Mouse (Mus musculus) embryonic facial prominence, embryonic 13.5 days (tissue): ENCODE measurements around the gene 4930558K02Rik. TPM values are rescaled to one million over a fixed set of nuclear protein-coding genes. Genes with fewer than 3 reads are reported as not detected.

Experiments
- ATAC-seq: fragments of 200-750 bp; cut with Nextera tagmentation; 2 replicates; pipeline ENCODE4 v1.8.0; 2017; ENCODE audit warnings: low read depth; ENCODE audit not compliant: insufficient number of reproducible peaks, insufficient read depth, low FRiP score, low TSS enrichment
- H3K27ac ChIP-seq: fragments of 300-500 bp; sonication (generic); 2 replicates; pipeline ENCODE4 v1.5.1; 2015; ENCODE audit warnings: moderate library complexity, mild to moderate bottlenecking, inconsistent platforms
- H3K27me3 ChIP-seq: fragments of 300-500 bp; sonication (generic); 2 replicates; pipeline ENCODE4 v1.6.1; 2015; ENCODE audit warnings: mild to moderate bottlenecking, inconsistent platforms
- H3K36me3 ChIP-seq: fragments of 300-500 bp; sonication (generic); 2 replicates; pipeline ENCODE4 v1.6.1; 2015; ENCODE audit warnings: mild to moderate bottlenecking, inconsistent platforms
- H3K4me1 ChIP-seq: fragments of 300-500 bp; sonication (generic); 2 replicates; pipeline ENCODE4 v1.6.1; 2015; ENCODE audit warnings: inconsistent platforms
- H3K4me2 ChIP-seq: fragments of 300-500 bp; sonication (generic); 2 replicates; pipeline ENCODE4 v1.6.1; 2015; ENCODE audit warnings: moderate library complexity, mild to moderate bottlenecking, inconsistent platforms
- H3K4me3 ChIP-seq: fragments of 300-500 bp; sonication (generic); 2 replicates; pipeline ENCODE4 v1.5.1; 2015; ENCODE audit warnings: mild to moderate bottlenecking, inconsistent platforms
- H3K9ac ChIP-seq: fragments of 300-500 bp; sonication (generic); 2 replicates; pipeline ENCODE4 v1.6.1; 2015; ENCODE audit warnings: mild to moderate bottlenecking, inconsistent platforms
- H3K9me3 ChIP-seq: fragments of 300-500 bp; sonication (generic); 2 replicates; pipeline ENCODE4 v1.6.1; 2016; ENCODE audit warnings: inconsistent platforms
- WGBS: fragments of 180-500 bp; shearing (Covaris S2); methylation state at CpG from one replicate; pipeline ENCODE4 v1.1.7; 2015; ENCODE audit warnings: mixed read lengths; 5-methylcytosine and 5-hydroxymethylcytosine counted together
- polyA plus RNA-seq: library from polyadenylated mRNA; unstranded; fragments of >200 nt; fragmentation: Nextera tagmentation; extraction: Ambion mirVana; gene quantifications from 2 replicates; pipeline ENCODE4 v1.2.1, GENCODE M21; 2015

The 4930558K02Rik gene
- polyA plus RNA-seq, 1 experiment from 2014 or later = not detected

DNA sequence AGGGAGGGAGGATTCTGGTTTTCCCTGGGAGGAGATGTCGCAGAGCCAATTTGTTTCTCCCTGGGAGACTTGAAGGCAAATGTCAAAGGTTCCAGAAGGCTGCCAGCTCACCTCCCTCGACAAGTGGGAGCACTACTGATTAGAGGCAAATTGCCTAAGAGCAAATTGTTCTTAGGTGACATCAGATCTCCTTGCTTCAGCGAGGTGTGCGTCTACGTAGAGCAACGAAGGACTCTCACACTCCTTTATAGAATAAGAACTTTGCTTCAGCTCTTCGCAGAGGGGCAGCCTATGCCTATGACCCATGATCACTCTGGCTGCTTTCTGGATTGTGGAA lies 65.8 kb downstream of the 4930558K02Rik start:
- Histone ChIP-seq H3K9me3 (no peaks in the 10 kb centered on the region), H3K4me1 (peaks cover 10% of the 10 kb centered on the region), H3K27me3 (no peaks in the 10 kb centered on the region), H3K9ac (no peak overlapping the region), H3K36me3 (no peaks in the 10 kb centered on the region), H3K4me3 (no peak overlapping the region), H3K4me2 (no peak overlapping the region), H3K27ac (no peak overlapping the region)
- WGBS = 57% methylated on average over 7 of the region's 7 CpGs
- no peak for ATAC-seq

DNA sequence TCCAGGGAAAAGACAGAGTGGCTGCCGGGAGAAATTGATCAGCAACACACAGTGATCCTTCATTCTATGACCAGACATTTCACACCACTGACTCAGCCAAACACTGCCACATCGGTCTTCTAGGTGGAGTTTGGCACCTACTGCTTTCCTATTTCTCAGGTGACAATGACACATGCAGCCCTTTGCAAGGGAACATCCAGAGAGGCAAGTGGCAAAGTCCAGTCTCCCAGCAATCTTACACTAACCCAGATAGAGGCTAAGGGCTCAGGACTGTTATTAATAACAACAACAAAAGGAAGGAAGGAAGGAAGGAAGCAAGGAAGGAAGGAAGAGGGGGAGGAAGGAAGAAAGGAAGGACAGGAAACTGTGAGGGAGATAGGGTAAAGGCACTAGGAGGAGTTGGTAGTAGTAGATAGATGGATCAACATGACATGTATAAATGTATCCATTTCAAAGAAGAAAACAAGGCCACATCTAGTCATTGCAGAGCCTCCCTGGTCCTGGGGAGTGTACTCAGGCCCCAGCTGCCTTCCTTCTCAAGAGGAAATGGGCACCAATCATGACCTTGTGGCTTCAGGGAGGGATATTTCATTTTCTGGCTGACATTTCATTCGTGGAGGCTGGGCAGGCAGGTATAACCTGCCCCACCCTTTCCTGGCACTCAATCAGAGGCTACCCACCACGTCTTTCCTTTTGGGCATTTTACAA lies 66.3 kb downstream of the 4930558K02Rik start:
- no peaks in the 10 kb centered on the region for H3K27me3 ChIP-seq
- peaks cover 7% of the 10 kb centered on the region for H3K4me1 ChIP-seq
- no peaks in the 10 kb centered on the region for H3K9me3 ChIP-seq
- no peaks in the 10 kb centered on the region for H3K36me3 ChIP-seq
- H3K9ac ChIP-seq = no peak overlapping the region
- no peak overlapping the region for H3K4me2 ChIP-seq
- WGBS = 61% methylated on average over 4 of the region's 4 CpGs
- H3K4me3 ChIP-seq = no peak overlapping the region
- ATAC-seq = no peak
- H3K27ac ChIP-seq = no peak overlapping the region

DNA sequence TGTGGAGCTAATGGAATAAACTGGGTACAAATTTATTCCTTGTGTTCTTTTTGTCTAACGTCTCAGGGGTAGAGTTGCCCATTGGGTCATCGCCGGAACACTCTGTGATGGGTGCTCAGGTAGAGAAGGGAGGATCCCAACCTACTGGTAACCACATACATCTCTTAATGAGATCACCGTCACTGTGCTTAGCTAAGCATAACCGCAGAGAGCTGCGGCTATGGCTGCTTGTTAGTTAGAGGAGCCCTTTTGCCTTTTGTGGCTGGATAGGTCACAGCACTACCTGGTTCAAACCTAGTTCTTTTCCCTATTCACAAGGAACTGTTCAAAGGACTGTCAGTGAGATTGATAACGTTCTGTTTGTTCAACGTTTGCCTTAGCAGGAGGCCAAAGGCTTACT lies 70.4 kb downstream of the 4930558K02Rik start:
- H3K27me3 ChIP-seq = no peaks in the 10 kb centered on the region
- H3K4me2 ChIP-seq = no peak overlapping the region
- H3K9me3 ChIP-seq = no peaks in the 10 kb centered on the region
- no peak overlapping the region for H3K9ac ChIP-seq
- no peak overlapping the region for H3K4me3 ChIP-seq
- 86% methylated on average over 8 of the region's 8 CpGs for WGBS
- ATAC-seq = no peak
- H3K4me1 ChIP-seq = peaks cover 6% of the 10 kb centered on the region; the same call in 1 of the 2 replicates
- no peaks in the 10 kb centered on the region for H3K36me3 ChIP-seq
- H3K27ac ChIP-seq = no peak overlapping the region

DNA sequence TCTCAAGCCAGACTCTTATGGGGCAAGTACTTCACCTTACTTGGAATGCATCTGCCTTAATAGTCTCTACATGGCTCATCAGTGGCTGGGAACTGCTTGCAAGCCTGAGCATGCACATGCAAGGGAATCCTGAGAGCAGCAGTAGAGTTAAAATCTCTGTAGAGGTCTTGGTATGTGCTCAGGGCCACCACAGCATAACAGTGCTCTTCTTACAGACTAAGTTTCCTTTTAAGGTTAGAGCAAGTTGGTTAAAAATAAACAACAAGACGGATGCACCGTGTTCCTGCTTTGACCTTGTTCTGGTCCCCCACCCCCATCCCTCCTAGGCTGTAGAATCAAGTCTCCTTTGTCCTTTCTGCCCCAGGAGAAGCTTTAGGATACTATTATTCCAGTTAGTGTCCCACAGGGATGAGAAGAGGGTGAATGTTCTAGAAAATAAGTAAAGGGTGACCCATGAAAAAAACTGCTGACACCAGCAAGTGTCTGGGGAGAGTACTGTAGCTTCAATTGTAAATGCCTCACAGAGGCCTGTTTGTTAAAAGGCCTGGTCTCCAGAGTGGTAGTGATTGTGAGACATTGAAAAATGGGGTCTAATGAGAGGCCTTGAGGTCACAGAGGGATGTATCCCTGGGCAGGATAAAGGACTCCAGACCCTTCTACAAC lies 71.5 kb downstream of the 4930558K02Rik start:
- H3K4me2 ChIP-seq = no peak overlapping the region
- H3K9ac ChIP-seq = no peak overlapping the region
- peak overlapping the region; percentile 24; the same call in 1 of the 2 replicates for H3K27ac ChIP-seq
- no peaks in the 10 kb centered on the region for H3K36me3 ChIP-seq
- H3K4me3 ChIP-seq = no peak overlapping the region
- H3K27me3 ChIP-seq = no peaks in the 10 kb centered on the region
- WGBS = 14% methylated on average over 2 of the region's 2 CpGs
- ATAC-seq = no peak
- no peaks in the 10 kb centered on the region for H3K9me3 ChIP-seq
- 0 out of 2 replicates have a peak, but pooled peaks cover 6% of the 10 kb centered on the region for H3K4me1 ChIP-seq

DNA sequence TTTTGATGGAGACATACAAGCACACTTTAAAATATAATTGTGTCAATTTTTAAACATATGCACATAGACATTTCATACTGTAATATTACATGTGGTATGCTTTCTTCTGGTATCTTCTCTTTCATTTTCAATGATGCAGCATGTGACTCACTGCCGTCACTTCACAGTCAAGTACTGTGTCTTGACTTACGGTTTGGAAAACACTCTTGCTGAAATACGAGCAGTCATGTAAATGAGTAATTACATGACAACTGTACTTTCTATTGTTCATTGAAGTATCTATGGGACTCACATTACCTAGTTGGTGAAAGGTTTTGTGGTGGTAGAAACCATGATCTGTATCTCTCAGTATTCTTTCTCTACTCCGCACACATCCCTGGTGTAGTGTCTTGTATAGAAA lies 72.3 kb downstream of the 4930558K02Rik start:
- H3K9ac ChIP-seq = no peak overlapping the region
- H3K4me3 ChIP-seq = no peak overlapping the region
- ATAC-seq = no peak
- 0 out of 2 replicates have a peak, but pooled peaks cover 6% of the 10 kb centered on the region for H3K4me1 ChIP-seq
- H3K27ac ChIP-seq = no peak overlapping the region
- no peaks in the 10 kb centered on the region for H3K9me3 ChIP-seq
- no peak overlapping the region for H3K4me2 ChIP-seq
- 73% methylated on average over 4 of the region's 4 CpGs for WGBS
- H3K36me3 ChIP-seq = no peaks in the 10 kb centered on the region
- no peaks in the 10 kb centered on the region for H3K27me3 ChIP-seq

DNA sequence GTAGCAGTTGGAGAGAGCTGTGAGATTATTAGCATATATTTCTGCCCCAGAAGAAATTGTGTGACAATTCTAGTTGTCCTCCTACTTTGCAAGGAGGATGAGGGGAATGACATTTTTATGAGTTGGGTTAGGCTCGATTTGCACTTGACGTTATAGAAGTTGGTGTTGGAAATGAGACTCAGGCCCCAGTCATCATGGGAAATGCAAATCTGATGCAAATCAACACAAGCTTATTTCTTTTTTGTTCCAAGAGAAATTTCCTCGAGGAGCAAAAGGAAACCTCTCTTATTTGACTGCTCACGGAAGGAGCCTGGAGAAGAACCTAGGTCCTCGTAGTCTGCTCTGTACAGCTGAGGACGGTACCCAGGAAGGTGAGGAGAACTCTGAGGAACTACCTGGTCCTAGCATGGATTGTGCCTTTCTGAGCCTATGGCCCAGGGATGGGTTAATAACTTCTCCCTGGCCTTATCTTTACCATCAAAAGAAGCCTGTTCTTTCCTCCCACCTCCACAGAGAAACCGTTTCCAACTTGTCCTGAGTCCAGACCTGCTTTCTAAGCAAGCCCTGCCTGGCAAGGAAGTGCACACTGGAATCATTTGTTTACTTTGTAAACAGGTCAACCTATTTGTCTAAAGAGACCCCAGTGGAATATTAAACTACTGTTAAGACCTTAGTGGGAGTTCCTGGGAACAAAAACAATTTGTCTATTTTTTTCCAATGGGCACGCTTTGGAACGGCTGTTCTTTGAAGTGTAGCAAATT lies 76.6 kb downstream of the 4930558K02Rik start:
- H3K36me3 ChIP-seq = no peaks in the 10 kb centered on the region
- no peaks in the 10 kb centered on the region for H3K9me3 ChIP-seq
- no peaks in the 10 kb centered on the region for H3K27me3 ChIP-seq
- 0 out of 2 replicates have a peak, but pooled peaks cover 3% of the 10 kb centered on the region for H3K4me1 ChIP-seq
- H3K27ac ChIP-seq = no peak overlapping the region
- H3K4me3 ChIP-seq = no peak overlapping the region
- no peak overlapping the region for H3K9ac ChIP-seq
- WGBS = 73% methylated on average over 9 of the region's 9 CpGs
- no peak for ATAC-seq
- no peak overlapping the region for H3K4me2 ChIP-seq

DNA sequence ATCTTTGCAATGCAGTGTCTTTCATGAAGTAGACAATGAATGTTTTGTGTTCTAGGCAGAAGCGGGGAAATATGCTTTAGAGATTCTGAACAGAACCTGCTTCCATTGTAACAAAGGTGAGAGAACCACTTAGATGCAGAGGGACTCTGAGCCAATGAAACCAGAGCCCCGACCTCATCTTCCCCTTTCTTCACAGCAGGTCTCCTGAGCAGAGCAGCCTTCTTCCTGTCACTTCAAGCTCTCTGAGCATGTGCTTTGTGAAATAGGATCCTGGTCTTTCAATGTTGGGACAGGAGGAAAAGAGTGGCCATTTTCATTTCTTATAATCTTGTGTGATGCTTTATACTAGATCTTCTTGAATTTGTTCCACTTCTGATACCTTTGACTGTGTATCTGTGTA lies 79.3 kb downstream of the 4930558K02Rik start:
- no peak overlapping the region for H3K27ac ChIP-seq

DNA sequence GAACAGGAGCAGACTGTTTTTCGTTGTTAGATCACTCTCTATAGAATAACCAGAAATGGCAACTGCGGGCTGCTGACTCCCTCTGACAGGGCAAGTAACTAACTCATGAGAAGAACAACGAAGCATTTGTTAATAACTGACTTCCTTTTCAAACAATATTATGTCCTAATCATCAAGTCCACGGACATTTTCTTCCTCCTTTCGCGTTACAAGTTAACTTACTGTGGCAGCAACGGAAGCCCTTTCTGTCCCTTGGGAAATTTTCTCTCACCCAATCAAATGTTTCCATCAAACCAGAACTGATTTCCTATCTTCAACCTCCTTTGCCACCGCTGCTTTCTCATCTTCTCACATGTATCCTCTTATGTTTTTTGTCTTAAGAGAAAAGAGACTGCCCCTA lies 82.2 kb downstream of the 4930558K02Rik start:
- H3K36me3 ChIP-seq = no peaks in the 10 kb centered on the region
- no peak overlapping the region for H3K4me2 ChIP-seq
- no peak overlapping the region for H3K27ac ChIP-seq
- H3K9ac ChIP-seq = no peak overlapping the region
- H3K4me3 ChIP-seq = no peak overlapping the region
- WGBS = 68% methylated on average over 8 of the region's 8 CpGs
- no peaks in the 10 kb centered on the region for H3K27me3 ChIP-seq
- H3K4me1 ChIP-seq = no peaks in the 10 kb centered on the region
- ATAC-seq = no peak
- H3K9me3 ChIP-seq = no peaks in the 10 kb centered on the region

More for the DNA sequence above, 79.3 kb downstream of the 4930558K02Rik start:
- Histone ChIP-seq H3K27me3 (no peaks in the 10 kb centered on the region), H3K4me1 (no peaks in the 10 kb centered on the region), H3K36me3 (no peaks in the 10 kb centered on the region), H3K4me3 (no peak overlapping the region), H3K9ac (no peak overlapping the region), H3K9me3 (no peaks in the 10 kb centered on the region), H3K4me2 (no peak overlapping the region)
- no peak for ATAC-seq
- WGBS = 53% methylated on average over 2 of the region's 2 CpGs

DNA sequence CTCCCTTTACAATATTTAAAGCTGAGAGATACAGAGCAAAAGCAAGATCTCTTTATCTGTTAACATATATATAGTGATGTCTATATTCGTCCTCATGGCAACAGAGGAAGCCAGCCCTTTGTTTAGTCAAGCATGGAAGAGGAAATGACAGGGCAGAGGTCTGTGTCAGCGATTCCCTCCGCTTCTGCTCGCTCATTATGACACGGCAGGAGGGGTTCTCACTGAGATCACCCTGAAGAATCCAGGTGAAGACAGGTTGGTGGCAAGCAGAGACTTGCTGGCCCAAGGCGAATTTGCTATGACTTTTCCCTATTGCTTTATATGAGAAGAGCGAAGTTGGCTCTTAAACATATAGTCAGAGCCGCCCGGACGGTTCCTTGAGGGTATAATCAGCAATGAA lies 83.3 kb downstream of the 4930558K02Rik start:
- Histone ChIP-seq H3K27me3 (no peaks in the 10 kb centered on the region), H3K9me3 (no peaks in the 10 kb centered on the region), H3K4me1 (no peaks in the 10 kb centered on the region), H3K27ac (no peak overlapping the region), H3K9ac (no peak overlapping the region), H3K4me3 (no peak overlapping the region), H3K36me3 (no peaks in the 10 kb centered on the region), H3K4me2 (no peak overlapping the region)
- ATAC-seq = no peak
- WGBS = 38% methylated on average over 10 of the region's 10 CpGs

DNA sequence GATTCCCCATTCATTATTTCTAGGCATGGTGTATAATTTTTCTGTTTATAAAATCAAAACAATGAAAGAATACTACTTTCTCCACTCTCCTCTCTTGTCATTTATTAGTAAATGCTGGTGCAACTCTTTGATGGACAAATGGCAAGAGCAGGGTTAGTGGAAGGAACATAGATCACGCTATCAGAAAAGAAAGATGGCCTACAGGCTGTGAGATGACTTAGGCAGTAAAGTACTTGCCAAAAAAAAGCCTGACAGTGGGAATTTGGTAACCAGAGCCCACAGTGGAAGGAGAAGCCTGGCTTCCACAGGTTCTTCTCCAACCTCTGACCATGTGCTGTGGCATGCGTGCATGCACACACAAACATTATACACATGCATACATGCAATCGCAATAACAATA lies 84.4 kb downstream of the 4930558K02Rik start:
- Histone ChIP-seq H3K9me3 (no peaks in the 10 kb centered on the region), H3K4me1 (no peaks in the 10 kb centered on the region), H3K36me3 (no peaks in the 10 kb centered on the region), H3K27me3 (no peaks in the 10 kb centered on the region), H3K9ac (no peak overlapping the region), H3K4me2 (no peak overlapping the region), H3K27ac (no peak overlapping the region), H3K4me3 (no peak overlapping the region)
- 92% methylated on average over 3 of the region's 3 CpGs for WGBS
- no peak for ATAC-seq

DNA sequence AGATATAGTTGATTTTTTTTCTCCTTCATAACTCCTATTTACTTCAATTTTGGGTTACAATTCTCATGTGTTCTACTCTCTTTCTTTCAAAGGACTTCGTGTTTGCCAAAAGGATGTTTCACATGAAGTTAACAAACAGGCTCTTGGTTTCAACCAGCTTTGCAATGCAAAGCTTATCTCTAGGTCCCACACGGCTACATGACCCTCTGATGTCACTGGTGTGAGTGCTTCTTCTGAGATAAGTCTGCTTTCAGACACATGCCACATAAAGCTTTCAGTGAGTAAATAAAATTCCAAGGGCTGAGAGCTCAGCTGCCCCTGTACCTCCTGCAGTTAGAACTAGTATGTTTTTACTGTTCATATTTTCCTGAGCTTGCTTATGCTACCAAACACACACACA lies 84.9 kb downstream of the 4930558K02Rik start:
- no peak overlapping the region for H3K4me2 ChIP-seq
- no peak overlapping the region for H3K9ac ChIP-seq
- no peaks in the 10 kb centered on the region for H3K4me1 ChIP-seq
- WGBS = 71% methylated on average over 2 of the region's 2 CpGs
- no peaks in the 10 kb centered on the region for H3K9me3 ChIP-seq
- no peaks in the 10 kb centered on the region for H3K27me3 ChIP-seq
- no peak overlapping the region for H3K27ac ChIP-seq
- no peak for ATAC-seq
- H3K36me3 ChIP-seq = no peaks in the 10 kb centered on the region
- no peak overlapping the region for H3K4me3 ChIP-seq

DNA sequence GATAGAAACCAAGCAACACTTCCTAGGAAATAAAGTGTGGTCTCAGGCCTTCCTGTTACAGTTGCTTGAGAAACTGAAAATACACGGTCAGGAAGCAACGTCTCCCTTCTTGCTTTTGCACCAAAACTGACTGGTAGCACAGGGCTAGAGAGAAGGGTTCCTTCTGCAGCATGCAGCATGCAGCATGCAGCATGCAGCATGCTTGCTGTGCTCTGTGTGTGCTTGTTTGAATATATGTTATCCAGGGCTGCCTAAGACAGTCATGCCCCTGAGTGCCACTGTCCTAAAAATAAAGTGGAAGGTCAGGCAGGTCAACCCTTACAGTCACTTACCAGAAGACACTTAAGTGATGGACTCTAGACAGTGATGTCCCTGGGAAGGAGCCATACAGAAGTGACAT lies 85.3 kb downstream of the 4930558K02Rik start:
- H3K9me3 ChIP-seq = no peaks in the 10 kb centered on the region
- H3K27ac ChIP-seq = no peak overlapping the region
- H3K4me2 ChIP-seq = no peak overlapping the region
- H3K9ac ChIP-seq = no peak overlapping the region
- no peak overlapping the region for H3K4me3 ChIP-seq
- H3K36me3 ChIP-seq = no peaks in the 10 kb centered on the region
- no peaks in the 10 kb centered on the region for H3K4me1 ChIP-seq
- no peak for ATAC-seq
- WGBS = 66% methylated on average over 2 of the region's 2 CpGs
- no peaks in the 10 kb centered on the region for H3K27me3 ChIP-seq
